Mouse (Mus musculus) right cerebral cortex, postnatal 36 days (tissue): Measurements from ENCODE around the gene Cntnap1.
A peak's percentile ranks its signal among the peaks of the same experiment; 100 is the strongest.

Experiments used
- DNase-seq, 2 experiments: peaks; one replicate each; pipeline ENCODE4 v3.0.0; 2022; ENCODE audit warnings: low spot score in 2 of 2, mixed read lengths in 1 of 2

Cntnap1 gene

DNA sequence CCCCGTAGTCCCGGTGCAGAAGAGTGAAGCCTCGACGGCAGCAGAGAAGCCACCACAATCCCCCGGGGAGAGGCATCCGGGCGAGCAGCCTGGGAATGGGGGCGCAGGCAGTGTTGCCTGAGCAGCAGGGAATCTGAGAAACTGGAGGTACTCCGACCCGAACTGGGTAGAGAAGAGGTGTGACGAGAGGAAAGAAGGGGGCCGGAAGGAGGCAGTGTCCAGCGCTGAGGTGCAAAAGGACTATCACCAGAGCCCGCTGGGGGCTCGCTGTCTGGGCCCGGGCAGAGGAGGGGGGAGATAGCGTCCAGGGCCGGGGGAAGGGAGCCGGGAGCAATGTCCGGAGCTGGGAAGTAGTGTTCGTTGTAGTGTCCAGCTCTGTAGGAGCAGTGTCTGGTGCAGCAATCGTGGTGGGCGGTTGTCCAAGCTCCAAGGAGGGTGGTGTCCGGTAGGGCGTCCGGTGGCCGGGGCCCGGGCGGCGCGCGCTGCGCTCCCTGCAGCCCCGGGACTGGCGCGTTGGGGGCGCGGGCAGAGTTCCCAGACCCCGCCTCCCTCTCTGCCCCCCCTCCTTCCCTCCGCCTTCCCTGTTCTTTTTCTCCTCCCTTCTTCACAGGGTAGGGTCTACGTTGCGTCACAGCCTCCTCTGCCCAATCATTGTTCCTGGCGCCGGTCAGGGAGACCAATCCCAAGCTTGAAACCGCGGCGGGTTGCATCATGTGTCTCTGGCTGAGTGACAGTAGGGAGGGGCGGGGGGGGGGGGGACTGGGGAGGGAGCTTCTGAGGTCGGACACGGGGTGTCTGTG lies 688 bp downstream of the Cntnap1 start, which contains the start of gene Plekhh3:
TSS of gene Plekhh3 (minus strand) at position 541 of the 800 bp plus-strand sequence.
- DNase-seq = peak; percentile 95 to 98

DNA sequence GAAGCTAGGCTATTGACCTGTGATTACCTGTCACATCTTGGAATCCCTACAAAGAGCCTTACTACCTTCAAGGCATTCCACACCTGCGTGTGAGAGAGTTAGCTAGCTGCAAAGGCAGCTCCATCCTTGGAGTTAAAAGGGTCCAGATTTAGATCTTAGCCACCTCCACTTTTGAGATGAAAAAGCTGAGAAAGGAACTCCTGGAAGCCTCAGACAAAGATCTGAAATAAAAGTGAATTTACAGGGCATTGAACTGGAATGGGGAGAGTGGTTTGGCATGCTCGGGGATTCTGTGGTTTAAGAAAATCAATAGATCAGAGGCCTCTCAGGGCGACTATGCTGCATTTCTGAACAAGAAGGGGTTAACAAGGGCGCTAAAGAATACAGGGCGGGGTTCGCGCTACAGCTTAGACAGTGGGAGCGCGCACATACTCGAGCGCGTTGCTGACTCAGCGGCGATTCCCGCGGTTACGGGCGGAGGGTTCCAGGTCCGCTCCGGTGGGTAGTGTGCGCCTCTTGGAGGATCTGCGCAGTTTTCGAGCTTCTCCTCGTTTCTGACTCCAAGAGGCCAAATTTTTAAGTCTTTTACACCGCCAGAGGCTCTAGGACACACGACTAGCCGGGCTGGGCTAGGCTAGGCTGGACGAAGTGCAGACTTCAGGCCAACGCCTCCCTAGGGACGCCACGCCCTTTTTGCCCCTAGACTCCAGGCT lies 1.6 kb downstream of the Cntnap1 start:
- DNase-seq = no peak

DNA sequence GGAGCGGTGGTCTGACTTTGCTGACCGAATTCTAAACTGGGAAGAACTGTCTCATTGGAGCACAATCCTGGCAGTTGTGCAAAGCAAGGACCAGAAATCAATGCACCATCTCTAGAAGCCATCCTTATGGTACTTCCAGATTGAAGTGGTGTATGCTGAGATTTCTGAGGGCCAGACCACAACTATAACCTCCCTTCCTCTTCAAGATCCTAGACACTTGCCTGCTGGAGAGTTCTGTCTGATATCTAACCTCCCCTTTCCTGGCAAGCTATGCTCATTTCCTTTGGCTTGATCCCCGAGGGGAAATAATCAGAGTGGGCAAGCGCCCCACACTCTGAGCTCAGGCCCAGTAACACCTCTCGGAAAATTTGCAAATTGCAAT lies 2.1 kb downstream of the Cntnap1 start:
- DNase-seq = no peak

DNA sequence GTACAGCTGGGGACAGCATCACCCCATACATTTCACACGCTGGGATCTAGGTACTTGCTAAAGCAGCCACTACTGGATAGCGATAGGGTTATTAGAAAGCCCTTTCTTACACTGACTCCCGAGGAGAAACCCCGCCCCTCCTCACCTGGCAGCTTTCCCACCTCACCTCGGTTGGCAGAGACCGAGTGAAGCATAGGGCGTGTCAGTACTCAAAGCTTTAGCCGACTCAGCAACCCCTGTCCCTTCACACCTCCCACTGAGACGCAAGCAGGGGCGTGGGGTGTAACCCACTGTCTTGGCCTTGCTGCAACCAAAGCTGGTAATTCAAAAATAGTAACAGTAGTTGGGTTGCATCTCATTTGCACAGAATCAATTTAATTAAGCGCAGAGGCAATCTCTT lies 2.8 kb downstream of the Cntnap1 start:
- no peak for DNase-seq

DNA sequence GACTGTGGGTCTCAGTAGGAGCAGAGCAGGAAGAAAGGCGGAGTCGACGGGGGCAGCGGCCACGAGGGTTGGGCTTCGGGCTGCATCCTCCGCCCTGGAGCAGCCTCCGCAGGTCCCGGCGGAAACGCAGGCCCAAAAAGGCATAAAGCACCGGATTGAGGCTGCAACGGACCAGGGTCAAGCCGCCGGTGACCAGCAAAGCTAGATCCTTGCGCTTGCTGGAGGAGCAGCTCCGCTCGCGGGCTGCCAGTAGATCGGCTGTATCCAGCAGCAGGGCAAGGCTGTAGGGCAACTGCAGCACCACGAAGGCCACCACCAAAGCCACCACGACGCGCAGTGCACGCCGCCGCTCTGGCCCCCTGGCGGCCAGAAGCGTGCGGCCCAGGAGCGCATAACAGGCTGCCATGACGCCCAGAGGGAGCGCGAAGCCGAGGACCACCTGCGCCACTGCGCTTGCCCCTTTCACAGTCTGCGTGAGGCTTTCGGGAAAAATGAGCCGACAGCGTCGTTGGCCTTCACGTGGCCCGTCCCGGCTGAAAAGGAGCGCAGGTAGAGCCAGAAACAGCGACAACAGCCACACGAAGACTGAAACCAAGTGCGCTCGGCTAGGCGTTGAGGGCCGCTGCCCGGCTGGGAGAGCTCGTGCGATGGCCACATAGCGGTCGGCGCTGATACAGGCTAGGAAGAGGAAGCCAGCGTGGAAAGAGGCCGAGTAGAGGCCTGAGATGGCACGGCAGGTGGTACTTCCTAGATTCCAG lies 3.5 kb downstream of the Cntnap1 start:
- DNase-seq = no peak

DNA sequence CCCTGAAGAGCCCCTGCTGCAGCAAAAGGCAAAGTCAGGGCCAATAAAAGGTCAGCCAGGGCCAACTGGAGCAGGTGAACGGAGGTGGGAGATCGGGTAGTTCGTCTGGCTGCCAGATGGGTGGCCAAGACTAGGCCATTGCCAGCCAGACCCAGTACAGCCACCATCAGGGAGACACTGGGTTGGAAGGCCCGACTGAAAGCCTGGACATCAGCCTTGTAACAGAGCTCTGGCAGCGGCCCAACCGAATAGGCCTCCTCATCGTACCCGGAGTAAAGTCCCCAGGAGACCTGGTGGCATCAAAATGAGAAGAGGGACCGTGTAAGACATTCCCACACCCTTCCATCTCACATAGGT lies 4.0 kb downstream of the Cntnap1 start:
- DNase-seq = no peak

DNA sequence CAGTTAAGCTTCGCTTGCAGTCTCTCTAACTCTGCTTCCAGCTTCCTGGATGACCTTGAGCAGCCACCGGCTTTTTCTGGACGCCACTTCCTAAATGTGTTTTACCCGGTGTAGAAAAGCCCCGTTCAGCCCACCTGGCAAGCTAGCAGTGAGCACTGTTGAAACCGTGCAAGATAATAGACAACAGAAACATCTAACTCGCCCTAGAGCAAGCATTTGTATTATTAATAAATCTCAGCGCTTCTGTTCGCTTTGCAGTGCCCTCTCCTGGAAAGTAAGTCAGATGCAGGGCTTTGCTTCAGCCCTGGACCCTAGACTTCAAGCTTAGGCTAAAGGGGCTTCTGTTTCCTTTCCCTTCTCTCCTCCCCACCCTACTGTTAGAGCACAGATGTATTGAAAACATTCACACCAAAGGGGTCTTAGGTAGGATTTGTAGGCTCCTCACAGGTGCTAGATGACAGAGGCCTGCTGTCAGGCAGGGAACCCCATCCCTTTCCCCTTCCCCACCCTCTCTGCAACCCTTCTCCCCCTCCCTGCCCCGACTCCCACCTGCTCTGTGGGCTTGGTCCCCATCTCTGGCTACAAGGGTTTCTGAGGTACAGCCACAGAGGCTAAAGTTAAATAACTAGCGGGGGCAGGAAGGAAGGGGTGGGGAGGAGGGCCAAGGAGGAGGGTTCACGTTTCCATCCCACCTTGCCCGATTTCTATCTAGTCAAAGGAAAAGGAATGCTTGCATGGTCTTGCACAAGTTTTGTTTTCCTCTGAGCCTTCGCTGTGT lies 4.7 kb downstream of the Cntnap1 start, which contains the start of gene Ccr10:
TSS of gene Ccr10 (minus strand) at position 593 of the 778 bp plus-strand sequence.
- no peak for DNase-seq

DNA sequence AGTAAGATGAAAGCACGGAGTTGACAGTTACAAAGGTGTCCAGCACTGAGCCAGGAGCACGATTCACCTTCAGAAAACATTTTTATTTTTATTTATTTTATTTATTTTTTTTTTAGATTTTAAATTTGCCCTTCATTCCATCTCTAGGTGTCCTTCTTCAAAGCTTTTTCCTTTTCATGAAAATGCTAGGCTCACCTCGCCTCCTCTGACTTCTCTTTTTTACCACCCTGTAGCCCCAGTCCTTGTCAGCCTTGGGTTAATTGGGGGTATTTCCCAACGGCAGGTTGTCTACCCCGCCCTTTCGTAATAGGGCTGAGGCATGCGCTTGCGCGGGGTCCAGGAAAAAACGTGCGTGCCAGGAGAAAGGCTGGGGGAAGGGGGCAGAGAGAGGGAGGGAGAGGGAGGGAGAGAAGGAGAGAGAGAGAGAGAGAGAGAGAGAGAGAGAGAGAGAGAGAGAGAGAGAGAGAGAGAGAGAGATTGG lies 5.4 kb downstream of the Cntnap1 start:
- DNase-seq = no peak

DNA sequence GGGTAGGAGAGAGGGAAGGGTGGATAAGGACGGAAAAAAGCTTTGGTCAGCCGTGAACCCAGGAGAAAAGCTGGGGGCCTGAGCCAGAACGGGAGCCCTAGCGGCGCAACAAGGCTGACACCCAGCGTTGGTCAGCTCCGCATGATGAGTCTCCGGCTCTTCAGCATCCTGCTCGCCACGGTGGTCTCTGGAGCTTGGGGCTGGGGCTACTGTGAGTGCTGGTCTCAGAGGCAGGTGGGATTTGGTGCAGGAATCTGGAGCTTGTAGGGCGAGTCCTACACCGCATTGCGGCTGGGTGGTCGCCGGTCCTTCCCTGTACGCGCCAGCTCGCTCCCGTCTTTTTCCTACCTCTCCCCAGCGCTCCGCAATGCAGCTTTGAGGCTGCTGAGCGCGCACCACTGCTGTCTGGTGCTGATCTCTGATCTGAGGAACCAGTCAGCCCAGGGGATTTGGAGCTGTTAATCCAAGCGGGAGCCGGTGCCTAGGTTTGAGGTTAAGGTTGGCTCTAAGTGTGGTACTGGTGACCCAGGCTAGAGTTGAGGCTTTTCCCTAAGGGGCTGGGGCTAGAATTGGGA lies 5.9 kb downstream of the Cntnap1 start:
- DNase-seq = no peak

DNA sequence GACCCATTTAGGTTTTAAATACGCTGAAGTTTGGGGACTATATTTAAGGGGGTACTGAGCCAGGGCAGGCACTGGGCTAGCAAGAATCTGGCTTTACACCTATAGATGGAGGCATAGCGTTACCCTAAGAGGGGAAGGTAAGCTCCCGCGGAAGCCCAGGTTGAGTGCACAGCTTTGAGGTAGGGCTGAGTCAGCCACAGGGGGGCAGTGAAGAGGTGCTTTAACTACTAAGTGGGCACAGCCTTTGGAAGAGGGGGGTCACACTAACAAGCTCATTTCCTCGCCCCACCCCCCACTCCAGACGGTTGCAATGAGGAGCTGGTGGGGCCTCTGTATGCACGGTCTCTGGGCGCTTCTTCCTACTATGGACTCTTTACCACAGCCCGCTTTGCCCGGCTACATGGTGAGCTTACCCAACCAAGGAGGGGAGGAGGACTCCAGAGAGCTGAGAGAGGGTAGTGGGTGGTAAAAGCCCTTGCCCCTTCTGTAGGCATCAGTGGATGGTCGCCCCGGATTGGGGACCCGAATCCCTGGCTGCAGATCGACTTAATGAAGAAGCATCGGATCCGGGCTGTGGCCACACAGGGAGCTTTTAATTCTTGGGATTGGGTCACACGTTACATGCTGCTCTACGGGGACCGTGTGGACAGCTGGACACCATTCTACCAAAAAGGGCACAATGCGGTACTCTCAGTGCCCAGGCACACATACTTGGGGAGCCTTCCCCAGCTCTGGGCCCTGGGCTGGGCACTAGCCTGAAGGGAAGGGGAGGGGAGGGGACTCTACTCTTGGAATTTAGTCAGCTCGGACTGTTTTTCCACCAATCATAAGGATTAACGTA lies 6.8 kb downstream of the Cntnap1 start:
- DNase-seq = no peak

DNA sequence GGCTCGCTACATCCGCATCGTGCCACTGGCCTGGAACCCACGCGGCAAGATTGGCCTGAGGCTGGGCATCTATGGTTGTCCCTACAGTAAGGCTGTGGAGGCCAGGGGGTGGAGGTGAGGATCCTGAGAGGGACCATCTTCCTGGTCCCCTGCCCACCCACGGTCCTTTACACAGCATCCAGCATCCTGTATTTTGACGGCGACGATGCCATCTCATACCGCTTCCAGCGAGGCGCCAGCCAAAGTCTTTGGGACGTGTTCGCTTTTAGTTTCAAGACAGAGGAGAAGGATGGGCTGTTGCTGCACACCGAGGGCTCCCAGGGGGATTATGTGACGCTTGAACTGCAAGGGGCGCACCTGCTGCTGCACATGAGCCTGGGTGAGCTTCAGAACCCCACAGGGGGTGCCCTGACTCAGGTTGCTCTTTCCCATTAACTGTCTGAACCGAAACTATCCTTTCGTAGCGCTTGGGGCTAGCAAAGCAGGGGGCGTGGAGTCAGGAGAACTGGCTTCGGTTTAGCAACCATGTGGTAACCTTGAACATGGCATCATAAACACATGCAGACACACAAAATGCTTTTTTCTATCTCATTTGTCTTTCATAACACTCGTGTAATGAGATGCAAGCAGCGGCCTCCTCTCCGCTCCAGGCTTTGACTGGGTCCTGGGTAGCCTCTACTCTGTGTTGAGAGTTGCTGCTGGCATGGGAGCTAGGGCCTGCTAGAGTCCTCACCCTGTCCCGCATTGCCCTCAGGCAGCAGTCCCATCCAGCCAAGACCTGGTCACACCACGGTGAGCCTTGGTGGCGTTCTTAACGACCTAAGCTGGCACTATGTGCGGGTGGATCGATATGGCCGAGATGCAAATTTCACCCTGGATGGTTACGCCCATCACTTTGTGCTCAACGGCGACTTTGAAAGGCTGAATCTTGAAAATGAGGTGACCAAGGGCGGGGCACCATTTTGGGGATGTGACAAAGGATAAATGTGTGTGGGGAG lies 8.0 kb downstream of the Cntnap1 start:
- DNase-seq = no peak

DNA sequence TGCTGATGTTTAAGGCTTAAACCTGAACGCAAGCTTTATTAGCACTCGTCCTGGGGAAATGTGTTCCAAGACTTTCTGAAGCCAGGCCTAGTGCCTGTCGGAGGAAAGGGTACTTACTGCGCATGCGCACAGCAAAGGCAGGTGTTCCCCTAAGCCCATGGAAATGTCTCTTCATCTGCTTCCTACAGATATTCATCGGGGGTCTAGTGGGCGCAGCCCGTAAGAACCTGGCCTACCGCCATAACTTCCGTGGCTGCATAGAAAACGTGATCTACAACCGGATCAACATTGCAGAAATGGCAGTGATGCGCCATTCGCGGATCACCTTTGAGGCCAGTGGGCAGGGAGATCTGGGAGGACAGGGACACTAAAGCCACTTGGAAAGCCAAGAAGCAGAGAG lies 9.0 kb downstream of the Cntnap1 start:
- no peak for DNase-seq

DNA sequence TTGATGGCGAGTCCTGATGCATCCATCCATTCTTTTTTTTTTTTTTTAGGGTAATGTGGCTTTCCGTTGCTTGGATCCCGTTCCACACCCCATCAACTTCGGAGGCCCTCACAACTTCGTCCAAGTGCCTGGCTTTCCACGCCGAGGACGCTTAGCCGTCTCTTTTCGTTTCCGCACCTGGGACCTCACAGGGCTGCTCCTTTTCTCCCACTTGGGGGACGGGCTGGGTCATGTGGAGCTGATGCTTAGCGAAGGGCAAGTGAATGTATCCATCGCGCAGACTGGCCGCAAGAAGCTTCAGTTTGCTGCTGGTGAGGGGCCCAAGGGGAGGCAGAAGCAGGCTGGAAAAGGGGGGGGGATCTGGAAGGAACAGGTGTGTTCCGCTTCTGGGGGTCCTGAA lies 9.9 kb downstream of the Cntnap1 start:
- no peak for DNase-seq

DNA sequence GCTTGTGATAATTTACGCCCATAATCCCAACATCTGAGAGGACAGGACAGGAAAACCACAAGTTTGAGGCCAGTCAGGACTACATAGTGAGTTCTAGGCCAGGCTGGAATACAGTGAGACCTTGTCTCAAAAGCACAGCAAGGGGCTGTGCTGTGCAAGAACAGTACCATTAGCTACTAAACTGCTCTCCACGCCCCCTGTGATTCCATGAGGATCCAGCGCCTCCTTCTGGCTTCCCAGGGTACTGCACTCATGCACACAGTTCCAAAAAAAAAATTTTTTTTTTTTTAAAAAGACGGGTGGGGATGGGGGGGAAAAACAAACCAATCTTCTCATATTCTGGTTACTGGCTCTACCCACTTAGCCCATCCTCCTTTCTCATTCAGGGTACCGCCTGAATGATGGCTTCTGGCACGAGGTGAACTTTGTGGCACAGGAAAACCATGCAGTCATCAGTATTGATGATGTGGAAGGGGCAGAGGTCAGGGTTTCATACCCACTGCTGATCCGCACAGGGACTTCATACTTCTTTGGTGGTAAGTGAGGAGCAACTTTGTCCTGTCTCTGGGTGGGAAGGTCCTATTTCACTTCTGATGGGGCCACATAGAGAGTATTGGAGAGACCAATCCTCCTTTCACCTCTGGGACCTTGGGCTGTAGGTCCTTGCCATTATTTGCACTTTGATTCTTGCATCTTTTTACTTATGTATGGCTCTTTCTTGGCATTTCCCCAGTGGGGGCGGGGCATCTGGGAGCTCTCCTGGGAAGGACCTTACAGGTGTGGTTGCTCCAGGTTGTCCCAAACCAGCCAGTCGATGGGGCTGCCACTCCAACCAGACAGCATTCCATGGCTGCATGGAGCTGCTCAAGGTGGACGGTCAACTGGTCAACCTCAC lies 10.8 kb downstream of the Cntnap1 start:
- DNase-seq = no peak

DNA sequence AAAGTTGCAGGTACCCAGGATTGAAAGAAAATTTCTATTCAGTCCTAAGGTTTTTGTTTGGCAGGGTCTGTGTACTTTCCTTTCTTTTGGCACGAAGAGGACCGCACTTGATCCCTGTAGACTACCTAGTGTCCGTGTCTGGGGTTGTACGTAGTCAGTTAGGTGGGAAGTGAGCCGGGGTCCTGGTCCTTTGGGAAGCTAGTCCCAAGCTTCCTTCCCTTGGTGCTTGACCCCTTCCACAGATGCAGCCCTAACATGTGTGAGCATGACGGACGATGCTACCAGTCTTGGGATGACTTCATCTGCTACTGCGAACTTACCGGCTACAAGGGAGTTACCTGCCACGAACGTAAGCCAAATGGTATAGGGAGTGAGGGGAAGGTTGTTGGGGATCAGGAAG lies 11.6 kb downstream of the Cntnap1 start:
- no peak for DNase-seq

DNA sequence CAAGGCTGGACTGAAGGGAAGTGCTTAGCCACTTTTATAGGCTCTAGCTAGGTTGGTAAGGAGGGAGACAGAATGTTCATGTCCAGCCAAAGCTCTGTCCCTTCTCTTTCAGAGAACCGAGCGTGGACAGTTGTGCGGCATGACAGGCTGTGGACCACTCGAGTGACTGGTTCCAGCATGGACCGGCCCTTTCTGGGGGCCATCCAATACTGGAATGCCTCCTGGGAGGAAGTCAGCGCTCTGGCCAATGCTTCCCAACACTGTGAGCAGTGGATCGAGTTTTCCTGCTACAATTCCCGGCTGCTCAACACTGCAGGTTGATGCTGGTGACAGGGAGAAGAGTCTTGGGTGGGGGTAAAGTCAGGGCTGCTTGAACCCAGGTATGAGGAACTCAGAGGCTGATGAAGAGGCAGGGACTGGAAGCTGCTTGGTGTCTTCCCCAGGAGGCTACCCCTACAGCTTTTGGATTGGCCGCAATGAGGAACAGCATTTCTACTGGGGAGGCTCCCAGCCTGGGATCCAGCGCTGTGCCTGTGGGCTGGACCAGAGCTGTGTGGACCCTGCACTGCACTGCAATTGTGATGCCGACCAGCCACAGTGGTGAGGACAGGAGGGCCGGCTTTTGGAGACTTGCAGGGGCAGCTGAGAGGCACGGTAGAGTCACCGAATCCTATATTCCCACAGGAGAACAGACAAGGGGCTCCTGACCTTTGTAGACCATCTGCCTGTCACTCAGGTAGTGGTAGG lies 12.6 kb downstream of the Cntnap1 start:
- no peak for DNase-seq

DNA sequence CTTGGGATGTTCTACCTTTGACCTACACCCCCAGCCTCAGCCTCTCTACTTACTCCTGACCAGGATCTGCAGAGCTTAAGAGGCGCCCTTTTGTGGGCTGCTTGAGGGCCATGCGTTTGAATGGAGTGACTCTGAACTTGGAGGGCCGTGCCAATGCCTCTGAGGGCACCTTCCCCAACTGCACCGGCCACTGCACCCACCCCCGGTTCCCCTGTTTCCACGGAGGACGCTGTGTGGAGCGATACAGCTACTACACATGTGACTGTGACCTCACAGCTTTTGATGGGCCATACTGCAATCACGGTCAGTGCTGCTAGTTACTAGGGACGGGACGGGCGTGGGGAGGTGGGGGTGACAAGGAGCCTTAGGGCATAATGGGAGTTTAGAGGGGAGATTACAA lies 14.7 kb downstream of the Cntnap1 start:
- DNase-seq = no peak
